Mouse (Mus musculus) liver, embryonic 15.5 days (tissue): ENCODE data around the gene Fgfr2. TPM values are rescaled to one million over a fixed set of nuclear protein-coding genes. Genes with fewer than 3 reads are reported as not detected.

Source experiments
- ATAC-seq: fragments of 200-750 bp; cut with Nextera tagmentation; 2 replicates; pipeline ENCODE4 v1.8.0; 2017; ENCODE audit warnings: moderate number of reproducible peaks, mild to moderate bottlenecking, moderate library complexity; ENCODE audit not compliant: insufficient read depth
- H3K27ac ChIP-seq: fragments of 300-500 bp; sonication (generic); replicated peaks from 2 replicates; pipeline ENCODE4 v1.5.1; 2015; ENCODE audit warnings: mild to moderate bottlenecking, inconsistent platforms
- H3K27me3 ChIP-seq: fragments of 300-500 bp; sonication (generic); 2 replicates; pipeline ENCODE4 v1.6.1; 2015; ENCODE audit warnings: mild to moderate bottlenecking, inconsistent platforms
- H3K36me3 ChIP-seq: fragments of 300-500 bp; sonication (generic); replicated peaks from 2 replicates; pipeline ENCODE4 v1.6.1; 2015; ENCODE audit warnings: moderate library complexity, mild to moderate bottlenecking, inconsistent platforms
- H3K4me1 ChIP-seq: fragments of 300-500 bp; sonication (generic); replicated peaks from 2 replicates; pipeline ENCODE4 v1.6.1; 2015; ENCODE audit warnings: inconsistent platforms
- H3K4me2 ChIP-seq: fragments of 300-500 bp; sonication (generic); 2 replicates; pipeline ENCODE4 v1.6.1; 2015; ENCODE audit warnings: moderate library complexity, mild to moderate bottlenecking, inconsistent platforms
- H3K4me3 ChIP-seq: fragments of 300-500 bp; sonication (generic); replicated peaks from 2 replicates; pipeline ENCODE4 v1.5.1; 2015; ENCODE audit warnings: mild to moderate bottlenecking, inconsistent platforms
- H3K9ac ChIP-seq: fragments of 300-500 bp; sonication (generic); 2 replicates; pipeline ENCODE4 v1.6.1; 2015; ENCODE audit warnings: moderate library complexity, mild to moderate bottlenecking, inconsistent platforms
- H3K9me3 ChIP-seq: fragments of 300-500 bp; sonication (generic); replicated peaks from 2 replicates; pipeline ENCODE4 v1.6.1; 2016; ENCODE audit warnings: inconsistent platforms
- whole genome bisulfite sequencing: fragments of 180-500 bp; shearing (Covaris S2); methylation state at CpG from one replicate; pipeline ENCODE4 v1.1.7; 2015; ENCODE audit warnings: mixed read lengths; ENCODE audit not compliant: insufficient replicate concordance; 5-methylcytosine and 5-hydroxymethylcytosine counted together
- polyA plus RNA-seq: library from polyadenylated mRNA; unstranded; fragments of >200 nt; fragmentation: Nextera tagmentation; extraction: Ambion mirVana; gene quantifications from 2 replicates; pipeline ENCODE4 v1.2.1, GENCODE M21; 2015

The Fgfr2 gene
- polyA plus RNA-seq, 1 experiment from 2014 or later: 10.5 TPM

- Histone ChIP-seq H3K27ac (no peak overlapping the region), H3K4me3 (no peak overlapping the region), H3K36me3 (no peaks in the 10 kb centered on the region), H3K9ac (no peak overlapping the region), H3K4me1 (peaks cover 9% of the 10 kb centered on the region; the same call in 1 of the 2 replicates), H3K27me3 (peaks cover 8% of the 10 kb centered on the region; the same call in 1 of the 2 replicates), H3K4me2 (no peak overlapping the region), H3K9me3 (no peaks in the 10 kb centered on the region)
- no peak for ATAC-seq
- 87% methylated on average over 14 of the region's 14 CpGs for WGBS
Measured at GRCm38 (mm10) chr7:133014631-133015030, 108.5 kb downstream of the Fgfr2 start.

- H3K27ac ChIP-seq: no peak overlapping the region
- no peaks in the 10 kb centered on the region for H3K9me3 ChIP-seq
- 81% methylated on average over 10 of the region's 10 CpGs for WGBS
- no peak overlapping the region for H3K4me3 ChIP-seq
- no peak overlapping the region for H3K4me2 ChIP-seq
- peaks cover 8% of the 10 kb centered on the region; the same call in 1 of the 2 replicates for H3K27me3 ChIP-seq
- H3K4me1 ChIP-seq: peaks cover 9% of the 10 kb centered on the region; the same call in 1 of the 2 replicates
- no peak overlapping the region for H3K9ac ChIP-seq
- no peaks in the 10 kb centered on the region for H3K36me3 ChIP-seq
- no peak for ATAC-seq
Measured at GRCm38 (mm10) chr7:133013923-133014322, 109.2 kb downstream of the Fgfr2 start.

DNA sequence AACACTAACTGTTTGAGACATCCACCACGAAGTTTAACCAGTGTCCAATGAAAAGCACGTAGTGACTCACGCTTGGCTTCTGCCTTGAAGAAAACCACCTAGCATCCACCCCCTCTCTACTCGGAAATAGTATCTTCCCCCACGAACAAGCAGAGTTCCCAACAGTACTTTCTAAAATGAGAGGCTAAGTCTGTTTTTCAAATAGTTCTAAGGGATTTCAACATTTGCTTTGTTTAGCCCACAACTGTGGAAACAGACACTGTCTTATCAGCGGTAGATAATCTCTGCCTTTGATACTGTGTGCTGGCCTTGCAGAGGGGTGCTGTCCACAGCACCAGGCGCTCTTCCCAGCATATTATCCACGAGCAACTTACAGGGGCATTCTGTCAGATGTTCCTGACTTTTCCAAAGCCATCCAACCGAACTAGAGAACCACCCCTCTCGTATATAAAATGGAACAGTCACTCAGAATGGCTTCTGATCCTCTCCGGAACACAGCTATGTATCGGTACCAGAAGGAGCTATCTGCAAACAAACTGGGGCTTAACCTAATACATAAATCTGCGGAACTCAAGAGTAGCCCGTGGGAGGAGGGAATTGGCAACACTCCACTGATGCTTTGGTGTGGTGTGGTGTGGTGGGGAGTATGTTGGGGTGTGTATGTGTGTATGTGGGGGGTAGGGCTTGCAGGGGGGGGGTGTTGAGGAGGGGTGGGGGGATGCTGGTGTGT, 110.3 kb downstream of the Fgfr2 start:
- WGBS: 62% methylated on average over 14 of the region's 14 CpGs
- no peaks in the 10 kb centered on the region for H3K36me3 ChIP-seq
- H3K4me1 ChIP-seq: peaks cover 9% of the 10 kb centered on the region; the same call in 1 of the 2 replicates
- no peak overlapping the region for H3K27ac ChIP-seq
- H3K4me2 ChIP-seq: no peak overlapping the region
- no peaks in the 10 kb centered on the region for H3K9me3 ChIP-seq
- peaks cover 8% of the 10 kb centered on the region; the same call in 1 of the 2 replicates for H3K27me3 ChIP-seq
- no peak overlapping the region for H3K4me3 ChIP-seq
- no peak for ATAC-seq
- no peak overlapping the region for H3K9ac ChIP-seq

- H3K4me2 ChIP-seq: no peak overlapping the region
- H3K9ac ChIP-seq: no peak overlapping the region
- no peak overlapping the region for H3K27ac ChIP-seq
- ATAC-seq: no peak
- 56% methylated on average over 4 of the region's 4 CpGs for WGBS
- H3K4me3 ChIP-seq: no peak overlapping the region
- H3K4me1 ChIP-seq: peaks cover 9% of the 10 kb centered on the region; the same call in 1 of the 2 replicates
- H3K36me3 ChIP-seq: no peaks in the 10 kb centered on the region
- peaks cover 8% of the 10 kb centered on the region; the same call in 1 of the 2 replicates for H3K27me3 ChIP-seq
- H3K9me3 ChIP-seq: no peaks in the 10 kb centered on the region
Measured at GRCm38 (mm10) chr7:133011611-133012010, 111.5 kb downstream of the Fgfr2 start.

- no peak for ATAC-seq
- 51% methylated on average over 5 of the region's 5 CpGs for WGBS
- Histone ChIP-seq H3K36me3 (no peaks in the 10 kb centered on the region), H3K4me1 (peaks cover 9% of the 10 kb centered on the region; the same call in 1 of the 2 replicates), H3K4me3 (no peak overlapping the region), H3K9ac (no peak overlapping the region), H3K4me2 (no peak overlapping the region), H3K27ac (no peak overlapping the region), H3K27me3 (peaks cover 8% of the 10 kb centered on the region; the same call in 1 of the 2 replicates), H3K9me3 (no peaks in the 10 kb centered on the region)
Measured at GRCm38 (mm10) chr7:133011191-133011590, 112.0 kb downstream of the Fgfr2 start.

- Histone ChIP-seq H3K27me3 (peaks cover 8% of the 10 kb centered on the region; the same call in 1 of the 2 replicates), H3K9me3 (no peaks in the 10 kb centered on the region), H3K27ac (no peak overlapping the region), H3K4me2 (no peak overlapping the region), H3K4me1 (peaks cover 9% of the 10 kb centered on the region; the same call in 1 of the 2 replicates), H3K4me3 (no peak overlapping the region), H3K36me3 (no peaks in the 10 kb centered on the region), H3K9ac (no peak overlapping the region)
- ATAC-seq: no peak
- 72% methylated on average over 3 of the region's 3 CpGs for WGBS
Measured at GRCm38 (mm10) chr7:133010477-133010876, 112.7 kb downstream of the Fgfr2 start.

- Histone ChIP-seq H3K4me1 (peaks cover 9% of the 10 kb centered on the region; the same call in 1 of the 2 replicates), H3K9me3 (no peaks in the 10 kb centered on the region), H3K27me3 (peaks cover 7% of the 10 kb centered on the region; the same call in 1 of the 2 replicates), H3K36me3 (no peaks in the 10 kb centered on the region), H3K9ac (no peak overlapping the region), H3K4me2 (no peak overlapping the region), H3K27ac (no peak overlapping the region), H3K4me3 (no peak overlapping the region)
- WGBS: 63% methylated on average over 8 of the region's 8 CpGs
- ATAC-seq: no peak
Measured at GRCm38 (mm10) chr7:133009676-133010075, 113.5 kb downstream of the Fgfr2 start.

DNA sequence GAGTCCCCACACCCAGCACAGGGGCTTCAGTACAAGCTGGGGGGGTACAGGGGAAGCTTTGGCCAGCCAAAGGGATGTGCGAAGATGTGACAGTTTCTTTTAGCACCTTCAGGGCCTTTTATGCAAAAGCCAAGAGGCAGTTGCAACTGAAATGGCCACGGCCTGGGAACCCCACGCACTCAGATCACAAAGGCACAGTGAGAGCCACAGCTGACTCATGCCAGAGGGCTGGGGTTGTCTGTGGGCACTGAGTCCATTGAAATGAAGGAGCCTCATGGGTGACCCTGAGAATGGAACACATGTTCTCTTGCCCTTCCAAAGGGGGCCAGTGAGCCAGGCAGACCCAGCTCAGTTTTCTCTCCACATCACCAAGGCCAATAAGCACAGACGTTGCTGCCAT, 114.5 kb downstream of the Fgfr2 start:
- Histone ChIP-seq H3K9ac (no peak overlapping the region), H3K4me2 (no peak overlapping the region), H3K36me3 (no peaks in the 10 kb centered on the region), H3K9me3 (no peaks in the 10 kb centered on the region), H3K27me3 (no peaks in the 10 kb centered on the region), H3K4me1 (peaks cover 11% of the 10 kb centered on the region; the same call in 1 of the 2 replicates), H3K4me3 (no peak overlapping the region), H3K27ac (no peak overlapping the region)
- WGBS: 62% methylated on average over 4 of the region's 4 CpGs
- ATAC-seq: no peak

DNA sequence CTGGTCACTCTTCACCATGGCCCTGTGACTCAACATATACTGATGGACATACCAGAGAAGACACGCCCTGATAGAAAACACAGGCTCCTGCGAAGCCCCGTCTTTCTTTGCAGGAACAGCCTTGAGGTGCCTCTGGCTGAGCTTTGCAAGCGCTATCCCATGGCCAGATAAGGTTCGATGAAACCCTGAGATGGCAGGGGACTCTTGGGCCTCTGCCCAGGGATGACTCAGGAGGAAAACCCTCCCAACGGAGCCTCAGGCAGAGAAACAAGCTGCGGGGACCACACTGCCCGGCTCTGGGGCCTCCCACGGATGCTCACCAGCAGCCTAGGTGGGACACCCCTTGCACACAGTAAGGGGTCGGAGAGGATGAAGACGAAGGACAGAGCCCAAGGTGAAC, 115.8 kb downstream of the Fgfr2 start:
- WGBS: 50% methylated on average over 11 of the region's 11 CpGs
- no peak for ATAC-seq
- no peak overlapping the region for H3K4me3 ChIP-seq

GRCm38 (mm10) chr7:133005772-133006171, 117.4 kb downstream of the Fgfr2 start:
- Histone ChIP-seq H3K4me1 (peaks cover 8% of the 10 kb centered on the region), H3K27me3 (no peaks in the 10 kb centered on the region), H3K4me3 (no peak overlapping the region), H3K36me3 (no peaks in the 10 kb centered on the region), H3K27ac (no peak overlapping the region), H3K9ac (no peak overlapping the region), H3K9me3 (no peaks in the 10 kb centered on the region), H3K4me2 (no peak overlapping the region)
- ATAC-seq: no peak
- 65% methylated on average over 7 of the region's 7 CpGs for WGBS

More for the DNA sequence above, 115.8 kb downstream of the Fgfr2 start:
- no peak overlapping the region for H3K9ac ChIP-seq
- peaks cover 11% of the 10 kb centered on the region for H3K4me1 ChIP-seq
- H3K27me3 ChIP-seq: no peaks in the 10 kb centered on the region
- H3K4me2 ChIP-seq: no peak overlapping the region
- no peaks in the 10 kb centered on the region for H3K9me3 ChIP-seq
- H3K36me3 ChIP-seq: no peaks in the 10 kb centered on the region
- no peak overlapping the region for H3K27ac ChIP-seq

- no peak overlapping the region for H3K4me3 ChIP-seq
- no peak for ATAC-seq
- H3K27me3 ChIP-seq: no peaks in the 10 kb centered on the region
- peaks cover 8% of the 10 kb centered on the region for H3K4me1 ChIP-seq
- no peaks in the 10 kb centered on the region for H3K9me3 ChIP-seq
- whole genome bisulfite sequencing: 12% methylated on average over 3 of the region's 3 CpGs
- H3K36me3 ChIP-seq: no peaks in the 10 kb centered on the region
- H3K9ac ChIP-seq: no peak overlapping the region
- H3K4me2 ChIP-seq: no peak overlapping the region
- no peak overlapping the region for H3K27ac ChIP-seq
Measured at GRCm38 (mm10) chr7:133003421-133003820, 119.7 kb downstream of the Fgfr2 start.
